Mouse (Mus musculus): ENCODE measurements at regions not wholly inside any gene's neighbourhood (a gene's known extent, or its start where the extent isn't known, plus 50 kb on each side); places are given as distances from the start of the nearest gene placed in this dataset.

GRCm38 (mm10) chr4:45612132-45612531 is 79.9 kb upstream of the Shb start:
- Histone ChIP-seq H3K4me2 (ENCODE audit: low read length) (no peak overlapping the region), H3K27me3 (ENCODE audit: insufficient read depth, low read length) (no peaks in the 10 kb centered on the region), H3K27ac (no peak overlapping the region), H3K9me3 (replicated peaks; ENCODE audit: low read length) (no peaks in the 10 kb centered on the region), H3K4me3 (replicated peaks; ENCODE audit: low read depth, low read length) (no peak overlapping the region), H3K36me3 (ENCODE audit: insufficient read depth, low read length) (no peaks in the 10 kb centered on the region), H3K9ac (ENCODE audit: low read depth, low read length) (no peak overlapping the region), H3K4me1 (replicated peaks; ENCODE audit: insufficient read depth, low read length) (no peaks in the 10 kb centered on the region)
- peak; percentile 31 for DNase-seq (ENCODE audit: low spot score)
- TF ChIP-seq CTCF (IDR thresholded peaks at IDR 0.05; ENCODE audit: low read depth): peak; percentile 65
- ATAC-seq (replicated peaks; ENCODE audit: low FRiP score, low read depth): peak; percentile 36; the same call in 1 of the 2 replicates
- WGBS: 39% methylated on average over 5 of the region's 5 CpGs

DNA sequence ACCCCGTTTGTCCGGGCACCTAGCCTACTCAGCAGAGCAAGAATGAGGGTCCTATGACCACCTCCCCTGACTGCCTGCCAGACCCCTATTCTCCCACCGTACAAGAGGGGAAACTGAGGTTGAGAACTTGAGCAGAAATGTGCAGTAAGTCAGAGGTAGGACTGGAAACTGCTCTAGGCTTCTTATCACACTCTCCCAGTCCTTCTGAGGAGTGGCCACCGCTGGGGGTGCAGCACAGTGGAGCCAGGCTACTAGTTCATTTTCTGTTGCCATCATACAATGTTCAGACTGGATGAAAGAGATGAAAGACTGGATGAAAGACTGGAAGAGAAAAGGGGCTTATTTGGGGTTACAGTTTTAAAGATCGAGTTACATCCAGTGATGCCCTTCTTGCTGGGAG is 78.7 kb upstream of the Shb start:
- no peaks in the 10 kb centered on the region for H3K27me3 ChIP-seq (ENCODE audit: insufficient read depth, low read length)
- no peak for TF ChIP-seq CTCF (IDR thresholded peaks at IDR 0.05; ENCODE audit: low read depth)

GRCm38 (mm10) chr4:45606578-45606977 is 74.3 kb upstream of the Shb start:
- no peaks in the 10 kb centered on the region for H3K9me3 ChIP-seq (replicated peaks; ENCODE audit: low read length)
- ATAC-seq (replicated peaks; ENCODE audit: low FRiP score, low read depth) (no peak), DNase-seq (ENCODE audit: low spot score) (no peak)
- no peak overlapping the region for H3K4me2 ChIP-seq (ENCODE audit: low read length)
- H3K27me3 ChIP-seq (ENCODE audit: insufficient read depth, low read length): no peaks in the 10 kb centered on the region
- no peaks in the 10 kb centered on the region for H3K4me1 ChIP-seq (replicated peaks; ENCODE audit: insufficient read depth, low read length)
- H3K9ac ChIP-seq (ENCODE audit: low read depth, low read length): no peak overlapping the region
- H3K36me3 ChIP-seq (ENCODE audit: insufficient read depth, low read length): no peaks in the 10 kb centered on the region
- WGBS: 48% methylated on average over 7 of the region's 7 CpGs
- no peak for TF ChIP-seq CTCF (IDR thresholded peaks at IDR 0.05; ENCODE audit: low read depth)
- H3K4me3 ChIP-seq (replicated peaks; ENCODE audit: low read depth, low read length): no peak overlapping the region
- no peak overlapping the region for H3K27ac ChIP-seq

More for the DNA sequence above, 78.7 kb upstream of the Shb start:
- ATAC-seq (replicated peaks; ENCODE audit: low FRiP score, low read depth) (no peak), DNase-seq (ENCODE audit: low spot score) (no peak)
- Histone ChIP-seq H3K36me3 (ENCODE audit: insufficient read depth, low read length) (no peaks in the 10 kb centered on the region), H3K4me1 (replicated peaks; ENCODE audit: insufficient read depth, low read length) (no peaks in the 10 kb centered on the region), H3K9ac (ENCODE audit: low read depth, low read length) (no peak overlapping the region), H3K9me3 (replicated peaks; ENCODE audit: low read length) (no peaks in the 10 kb centered on the region), H3K4me3 (replicated peaks; ENCODE audit: low read depth, low read length) (no peak overlapping the region), H3K4me2 (ENCODE audit: low read length) (no peak overlapping the region), H3K27ac (no peak overlapping the region)
- WGBS: 87% methylated on average over 5 of the region's 5 CpGs

GRCm38 (mm10) chr4:45605681-45606080 is 73.4 kb upstream of the Shb start:
- H3K4me1 ChIP-seq (replicated peaks; ENCODE audit: insufficient read depth, low read length): no peaks in the 10 kb centered on the region
- H3K27ac ChIP-seq: no peak overlapping the region
- ATAC-seq (replicated peaks; ENCODE audit: low FRiP score, low read depth): no peak
- no peak for DNase-seq (ENCODE audit: low spot score)
- no peaks in the 10 kb centered on the region for H3K36me3 ChIP-seq (ENCODE audit: insufficient read depth, low read length)
- WGBS: 63% methylated on average over 4 of the region's 4 CpGs
- no peak overlapping the region for H3K4me3 ChIP-seq (replicated peaks; ENCODE audit: low read depth, low read length)
- no peak for TF ChIP-seq CTCF (IDR thresholded peaks at IDR 0.05; ENCODE audit: low read depth)
- no peaks in the 10 kb centered on the region for H3K27me3 ChIP-seq (ENCODE audit: insufficient read depth, low read length)
- no peaks in the 10 kb centered on the region for H3K9me3 ChIP-seq (replicated peaks; ENCODE audit: low read length)
- no peak overlapping the region for H3K9ac ChIP-seq (ENCODE audit: low read depth, low read length)
- no peak overlapping the region for H3K4me2 ChIP-seq (ENCODE audit: low read length)

GRCm38 (mm10) chr4:45604271-45604800 is 72.1 kb upstream of the Shb start:
- Histone ChIP-seq H3K9ac (ENCODE audit: low read depth, low read length) (no peak overlapping the region), H3K9me3 (replicated peaks; ENCODE audit: low read length) (no peaks in the 10 kb centered on the region), H3K4me3 (replicated peaks; ENCODE audit: low read depth, low read length) (no peak overlapping the region), H3K4me1 (replicated peaks; ENCODE audit: insufficient read depth, low read length) (no peaks in the 10 kb centered on the region), H3K4me2 (ENCODE audit: low read length) (no peak overlapping the region), H3K27ac (no peak overlapping the region), H3K27me3 (ENCODE audit: insufficient read depth, low read length) (no peaks in the 10 kb centered on the region), H3K36me3 (ENCODE audit: insufficient read depth, low read length) (no peaks in the 10 kb centered on the region)
- 54% methylated on average over 5 of the region's 5 CpGs for WGBS
- TF ChIP-seq CTCF (IDR thresholded peaks at IDR 0.05; ENCODE audit: low read depth): no peak
- DNase-seq (ENCODE audit: low spot score) (no peak), ATAC-seq (replicated peaks; ENCODE audit: low FRiP score, low read depth) (no peak)

DNA sequence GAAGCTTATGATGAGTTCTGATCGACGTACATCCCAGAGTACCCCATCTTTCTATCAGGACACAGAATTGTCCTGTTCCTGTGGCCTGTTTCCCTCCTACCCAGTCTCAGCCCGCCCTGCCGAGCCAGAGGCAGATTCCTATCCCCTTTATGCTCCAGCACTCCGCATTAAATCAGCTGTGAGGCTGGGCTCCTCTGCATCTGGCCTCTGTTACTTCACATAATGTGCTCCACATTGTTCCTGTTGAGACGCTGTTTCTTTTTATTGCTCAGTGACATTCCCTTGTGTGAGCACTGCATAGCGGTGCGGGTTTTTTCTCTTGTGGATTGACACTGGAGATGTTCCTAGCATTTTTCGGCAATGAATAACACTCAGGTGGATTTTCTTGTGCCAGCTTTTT is 68.2 kb upstream of the Shb start:
- Histone ChIP-seq H3K4me3 (replicated peaks; ENCODE audit: low read depth, low read length) (no peak overlapping the region), H3K27me3 (ENCODE audit: insufficient read depth, low read length) (no peaks in the 10 kb centered on the region), H3K9me3 (replicated peaks; ENCODE audit: low read length) (no peaks in the 10 kb centered on the region), H3K36me3 (ENCODE audit: insufficient read depth, low read length) (no peaks in the 10 kb centered on the region), H3K4me2 (ENCODE audit: low read length) (no peak overlapping the region), H3K27ac (no peak overlapping the region), H3K4me1 (replicated peaks; ENCODE audit: insufficient read depth, low read length) (no peaks in the 10 kb centered on the region), H3K9ac (ENCODE audit: low read depth, low read length) (no peak overlapping the region)
- no peak for ATAC-seq (replicated peaks; ENCODE audit: low FRiP score, low read depth)
- WGBS: 49% methylated on average over 9 of the region's 9 CpGs
- DNase-seq (ENCODE audit: low spot score): no peak
- no peak for TF ChIP-seq CTCF (IDR thresholded peaks at IDR 0.05; ENCODE audit: low read depth)

- Histone ChIP-seq H3K9me3 (replicated peaks; ENCODE audit: low read length) (no peaks in the 10 kb centered on the region), H3K4me2 (ENCODE audit: low read length) (no peak overlapping the region), H3K4me1 (replicated peaks; ENCODE audit: insufficient read depth, low read length) (peaks cover 5% of the 10 kb centered on the region; the same call in 1 of the 2 replicates), H3K27me3 (ENCODE audit: insufficient read depth, low read length) (no peaks in the 10 kb centered on the region), H3K4me3 (replicated peaks; ENCODE audit: low read depth, low read length) (no peak overlapping the region), H3K27ac (peak overlapping the region; percentile 47; the same call in 1 of the 2 replicates), H3K9ac (ENCODE audit: low read depth, low read length) (no peak overlapping the region), H3K36me3 (ENCODE audit: insufficient read depth, low read length) (no peaks in the 10 kb centered on the region)
- WGBS: 87% methylated on average over 3 of the region's 3 CpGs
- ATAC-seq (replicated peaks; ENCODE audit: low FRiP score, low read depth) (no peak), DNase-seq (ENCODE audit: low spot score) (peak; percentile 67)
- TF ChIP-seq CTCF (IDR thresholded peaks at IDR 0.05; ENCODE audit: low read depth): peak; percentile 42; the same call in 1 of the 2 replicates
Measured at GRCm38 (mm10) chr4:45593435-45593991, 61.2 kb upstream of the Shb start.
